Mouse (Mus musculus) stomach, embryonic 14.5 days (tissue): Measurements from ENCODE around the gene Cbr2. TPM values are rescaled to one million over a fixed set of nuclear protein-coding genes. Genes with fewer than 3 reads are reported as not detected.
A peak's percentile ranks its signal among the peaks of the same experiment; 100 is the strongest.
"Not testable (repeated sequence)": the region's sequence is repeated elsewhere in the genome, so short reads cannot be mapped to it uniquely, and the experiment has no call there.

Experiments
- ATAC-seq: fragments of 200-750 bp; cut with Nextera tagmentation; 2 replicates; pipeline ENCODE4 v1.8.0; 2017; ENCODE audit warnings: low read depth, moderate TSS enrichment; ENCODE audit not compliant: insufficient number of reproducible peaks, insufficient read depth, low FRiP score
- H3K27ac ChIP-seq: fragments of 300-500 bp; sonication (generic); 2 replicates; pipeline ENCODE4 v1.5.1; 2014; ENCODE audit warnings: mild to moderate bottlenecking, low read length, moderate library complexity, mixed read lengths
- H3K27me3 ChIP-seq: fragments of 300-500 bp; sonication (generic); 2 replicates; pipeline ENCODE4 v1.6.1; 2014; ENCODE audit warnings: low read length, control low read depth, mixed read lengths; ENCODE audit not compliant: control insufficient read depth, insufficient read depth
- H3K36me3 ChIP-seq: fragments of 300-500 bp; sonication (generic); 2 replicates; pipeline ENCODE4 v1.6.1; 2014; ENCODE audit warnings: mild to moderate bottlenecking, control low read depth, low read length, moderate library complexity, mixed read lengths; ENCODE audit not compliant: control insufficient read depth, insufficient read depth
- H3K4me1 ChIP-seq: fragments of 300-500 bp; sonication (generic); 2 replicates; pipeline ENCODE4 v1.6.1; 2014; ENCODE audit warnings: low read length, control low read depth, mixed read lengths; ENCODE audit not compliant: control insufficient read depth, insufficient read depth
- H3K4me2 ChIP-seq: fragments of 300-500 bp; sonication (generic); replicated peaks from 2 replicates; pipeline ENCODE4 v1.6.1; 2014; ENCODE audit warnings: low read depth, low read length, control low read depth
- H3K4me3 ChIP-seq: fragments of 300-500 bp; sonication (generic); 2 replicates; pipeline ENCODE4 v1.5.1; 2014; ENCODE audit warnings: low read depth, low read length, control low read depth
- H3K9ac ChIP-seq: fragments of 300-500 bp; sonication (generic); replicated peaks from 2 replicates; pipeline ENCODE4 v1.6.1; 2014; ENCODE audit warnings: low read depth, mild to moderate bottlenecking, control low read depth, low read length, moderate library complexity, mixed read lengths
- H3K9me3 ChIP-seq: fragments of 300-500 bp; sonication (generic); 2 replicates; pipeline ENCODE4 v1.6.1; 2016; ENCODE audit warnings: low read depth, low read length, control low read depth; ENCODE audit not compliant: control insufficient read depth
- WGBS: fragments of 180-500 bp; shearing (Covaris S2); extraction: QIAGEN DNeasy Blood & Tissue Kit; methylation state at CpG from one replicate; pipeline ENCODE4 v1.1.7; 2014; 5-methylcytosine and 5-hydroxymethylcytosine counted together
- polyA plus RNA-seq: library from polyadenylated mRNA; unstranded; fragments of >200 nt; fragmentation: Nextera tagmentation; extraction: Ambion mirVana; gene quantifications from 2 replicates; pipeline ENCODE4 v1.2.1, GENCODE M21; 2014

The Cbr2 gene
- polyA plus RNA-seq: 36.9 and 46.6 TPM in 2 replicates

GRCm38 (mm10) chr11:120731858-120732680, at the start of gene Cbr2:
TSS of gene Cbr2 (minus strand) at chr11:120732114.
- no peak within 1 kb of the TSS for H3K4me3 ChIP-seq
- no peak within 1 kb of the TSS for H3K4me2 ChIP-seq
- no peaks in the 10 kb centered on the region for H3K4me1 ChIP-seq
- H3K27me3 ChIP-seq: no peaks in the 10 kb centered on the region
- no peaks in the 10 kb centered on the region for H3K9me3 ChIP-seq
- no peaks in the 10 kb centered on the region for H3K36me3 ChIP-seq
- 71% methylated on average over 12 of the region's 12 CpGs for WGBS
- no peak within 1 kb of the TSS for H3K9ac ChIP-seq
- no peak within 1 kb of the TSS for H3K27ac ChIP-seq
- ATAC-seq: no peak

GRCm38 (mm10) chr11:120781361-120781760, 49.4 kb upstream of the Cbr2 start:
- not testable (repeated sequence) for ATAC-seq, H3K4me1 ChIP-seq, H3K27me3 ChIP-seq, H3K9me3 ChIP-seq, H3K27ac ChIP-seq, H3K4me3 ChIP-seq, H3K9ac ChIP-seq, H3K4me2 ChIP-seq
- 94% methylated on average over 6 of the region's 6 CpGs for WGBS
- H3K36me3 ChIP-seq: peaks cover 11% of the 10 kb centered on the region

DNA sequence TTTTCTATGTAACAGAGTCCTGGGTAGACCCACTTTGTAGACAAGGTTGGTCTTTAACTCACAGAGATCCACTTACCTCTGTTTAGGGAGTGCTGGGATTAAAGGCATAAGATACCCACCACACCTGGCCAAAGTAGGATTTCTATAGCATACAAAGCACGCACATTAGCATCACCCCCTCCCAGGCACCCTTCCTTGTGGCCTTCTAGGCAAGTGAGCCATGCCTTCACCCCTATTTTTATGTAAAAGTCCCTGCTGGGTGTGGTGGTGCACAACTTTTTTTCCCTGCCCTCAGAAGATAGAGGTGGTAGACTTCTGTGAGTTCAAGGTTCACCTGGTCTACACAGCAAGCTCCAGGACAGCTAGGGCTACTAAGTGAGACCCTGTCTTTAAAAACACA, 48.0 kb upstream of the Cbr2 start:
- no peaks in the 10 kb centered on the region for H3K9me3 ChIP-seq
- 87% methylated on average over 1 of the region's 1 CpGs for WGBS
- H3K4me1 ChIP-seq: peaks cover 1% of the 10 kb centered on the region
- no peaks in the 10 kb centered on the region for H3K27me3 ChIP-seq
- no peak overlapping the region for H3K9ac ChIP-seq
- H3K4me3 ChIP-seq: no peak overlapping the region
- no peak for ATAC-seq
- H3K36me3 ChIP-seq: peaks cover 7% of the 10 kb centered on the region; the same call in 1 of the 2 replicates
- H3K27ac ChIP-seq: no peak overlapping the region
- no peak overlapping the region for H3K4me2 ChIP-seq

GRCm38 (mm10) chr11:120777123-120777522, 45.2 kb upstream of the Cbr2 start:
- Histone ChIP-seq H3K4me1 (no peaks in the 10 kb centered on the region; the same call in 1 of the 2 replicates), H3K4me2 (no peak overlapping the region), H3K9me3 (no peaks in the 10 kb centered on the region), H3K27me3 (no peaks in the 10 kb centered on the region), H3K4me3 (no peak overlapping the region), H3K27ac (no peak overlapping the region), H3K9ac (no peak overlapping the region), H3K36me3 (peaks cover 7% of the 10 kb centered on the region; the same call in 1 of the 2 replicates)
- no peak for ATAC-seq
- WGBS: 35% methylated on average over 6 of the region's 6 CpGs

DNA sequence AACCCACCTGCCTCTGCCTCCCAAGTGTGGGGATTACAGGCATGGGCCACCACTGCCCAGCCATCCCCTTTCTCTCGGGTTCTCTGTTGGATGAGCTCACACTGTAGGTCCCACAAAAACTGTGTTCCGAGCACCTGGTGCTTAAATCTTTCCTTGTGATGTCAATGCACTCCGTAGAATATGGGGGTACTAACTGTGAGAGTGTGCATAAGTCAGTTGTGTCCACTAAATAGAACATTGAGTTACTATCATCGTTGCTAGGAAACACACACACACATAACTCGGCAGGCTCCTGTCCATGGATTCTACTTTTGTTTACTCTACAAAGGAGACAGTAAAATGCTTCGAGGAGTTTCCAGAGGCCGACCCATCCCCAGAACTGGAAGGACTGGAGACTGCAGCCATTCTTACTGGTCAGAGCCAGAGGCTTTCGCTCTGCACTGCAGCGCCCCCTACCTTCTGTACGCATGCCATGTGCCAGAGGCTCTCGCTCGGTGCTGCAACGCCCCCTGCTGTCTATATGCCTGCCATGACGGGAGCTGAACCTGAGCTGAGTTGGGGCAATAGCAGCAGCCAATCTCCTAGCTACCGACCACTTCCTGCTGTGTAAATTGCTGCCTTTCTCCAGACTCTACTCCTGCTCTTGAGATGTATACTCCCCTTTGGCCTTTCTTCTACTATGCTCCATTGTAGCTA, 44.0 kb upstream of the Cbr2 start:
- H3K4me1 ChIP-seq: no peaks in the 10 kb centered on the region; the same call in 1 of the 2 replicates
- H3K36me3 ChIP-seq: peaks cover 7% of the 10 kb centered on the region; the same call in 1 of the 2 replicates
- H3K27ac ChIP-seq: no peak overlapping the region
- no peak overlapping the region for H3K4me3 ChIP-seq
- ATAC-seq: peak; percentile 87
- no peak overlapping the region for H3K4me2 ChIP-seq
- H3K27me3 ChIP-seq: no peaks in the 10 kb centered on the region
- 22% methylated on average over 15 of the region's 15 CpGs for WGBS
- H3K9me3 ChIP-seq: no peaks in the 10 kb centered on the region
- no peak overlapping the region for H3K9ac ChIP-seq

GRCm38 (mm10) chr11:120773463-120774190, 41.7 kb upstream of the Cbr2 start:
- Histone ChIP-seq H3K4me2 (no peak overlapping the region), H3K36me3 (no peaks in the 10 kb centered on the region), H3K9me3 (no peaks in the 10 kb centered on the region), H3K27me3 (no peaks in the 10 kb centered on the region), H3K4me3 (no peak overlapping the region), H3K27ac (no peak overlapping the region), H3K4me1 (no peaks in the 10 kb centered on the region; the same call in 1 of the 2 replicates), H3K9ac (no peak overlapping the region)
- ATAC-seq: no peak
- 83% methylated on average over 7 of the region's 7 CpGs for WGBS

DNA sequence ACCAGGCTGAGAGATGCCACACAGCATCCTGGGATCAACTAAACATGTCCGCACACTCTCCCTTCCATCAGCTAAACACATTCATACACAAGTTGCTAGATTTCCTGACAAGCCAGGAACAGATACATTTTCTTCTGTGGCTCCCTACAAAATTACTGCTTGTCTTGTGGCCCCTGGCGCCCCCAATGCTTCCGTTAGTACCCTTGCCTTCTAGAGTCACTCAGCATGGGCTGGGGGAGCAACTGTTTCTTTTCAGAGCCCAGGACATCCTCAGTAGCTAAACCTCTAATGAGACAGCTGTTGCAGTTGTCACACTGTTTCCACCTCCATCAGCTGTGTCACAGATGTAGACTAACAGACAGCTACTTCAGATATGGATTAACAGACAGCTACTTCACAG, 40.8 kb upstream of the Cbr2 start:
- H3K36me3 ChIP-seq: no peaks in the 10 kb centered on the region
- ATAC-seq: no peak
- no peak overlapping the region for H3K4me3 ChIP-seq
- no peaks in the 10 kb centered on the region for H3K9me3 ChIP-seq
- no peaks in the 10 kb centered on the region for H3K27me3 ChIP-seq
- no peak overlapping the region for H3K9ac ChIP-seq
- no peak overlapping the region for H3K27ac ChIP-seq
- 68% methylated on average over 3 of the region's 3 CpGs for WGBS
- no peak overlapping the region for H3K4me2 ChIP-seq
- no peaks in the 10 kb centered on the region; the same call in 1 of the 2 replicates for H3K4me1 ChIP-seq

DNA sequence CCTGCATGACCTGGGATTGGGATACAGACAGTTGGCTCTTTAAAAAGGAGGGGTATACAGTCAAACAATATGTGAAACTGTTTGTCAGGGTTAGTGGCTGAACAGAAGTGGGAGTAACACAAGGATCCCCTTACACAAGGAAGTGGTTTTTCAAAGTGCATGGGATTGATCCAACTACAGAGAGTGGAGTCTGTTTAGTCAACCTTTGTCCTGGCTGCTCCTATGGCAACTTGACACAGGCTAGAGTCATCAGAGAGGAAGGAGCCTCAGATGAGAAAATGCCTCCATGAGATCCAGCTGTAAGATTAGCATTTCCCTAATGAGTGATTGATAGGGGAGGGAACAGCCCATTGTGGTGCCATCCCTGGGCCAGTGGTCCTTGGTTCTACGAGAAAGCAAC, 36.3 kb upstream of the Cbr2 start:
- Histone ChIP-seq H3K4me2 (no peak overlapping the region), H3K4me3 (no peak overlapping the region), H3K27me3 (no peaks in the 10 kb centered on the region), H3K9ac (no peak overlapping the region), H3K36me3 (no peaks in the 10 kb centered on the region), H3K9me3 (no peaks in the 10 kb centered on the region), H3K27ac (no peak overlapping the region), H3K4me1 (no peaks in the 10 kb centered on the region)
- no peak for ATAC-seq
- 88% methylated on average over 1 of the region's 1 CpGs for WGBS
